Mouse (Mus musculus) macrophage (primary cell): ENCODE data around the gene Pop7. TPM values are rescaled to one million over a fixed set of nuclear protein-coding genes. Genes with fewer than 3 reads are reported as not detected.

Experiments used
- polyA plus RNA-seq: library from polyadenylated mRNA; stranded (reverse); fragments of 250-400 nt; gene quantifications from 3 replicates; pipeline ENCODE4 v1.2.4, GENCODE M21; 2018; ENCODE audit warnings: inconsistent platforms

Pop7 gene
- polyA plus RNA-seq, 1 experiment from 2014 or later: 7.6 TPM

Other genes starting within 250 kb of the Pop7 start
- gene Ache, start 215.0 kb downstream of the Pop7 start, polyA plus RNA-seq: 0.11 to 0.14 TPM in 2 of 3 replicates, not detected in the other
- 1.2 to 3.2 TPM (median 1.6 TPM) in 3 replicates for gene Ufsp1, start 207.9 kb downstream of the Pop7 start, polyA plus RNA-seq
- 79.3 to 119 TPM (median 83.4 TPM) in 3 replicates for gene Srrt, start 194.8 kb downstream of the Pop7 start, polyA plus RNA-seq
- 1.0 to 2.2 TPM (median 1.2 TPM) in 3 replicates for gene Trip6, start 188.1 kb downstream of the Pop7 start, polyA plus RNA-seq
- gene Slc12a9, start 168.9 kb downstream of the Pop7 start, polyA plus RNA-seq: 6.9 to 28.0 TPM (median 11.2 TPM) in 3 replicates
- gene Ephb4, start 152.4 kb downstream of the Pop7 start, polyA plus RNA-seq: not detected in 3 replicates
- 0.01 to 0.05 TPM in 2 of 3 replicates, not detected in the other for gene Zan, start 25.5 kb downstream of the Pop7 start, polyA plus RNA-seq
- 8.7 to 17.9 TPM (median 11.5 TPM) in 3 replicates for gene Gigyf1, start 16.0 kb upstream of the Pop7 start, polyA plus RNA-seq
- gene Epo, start 30.7 kb upstream of the Pop7 start, polyA plus RNA-seq: not detected in 3 replicates
- 139 to 347 TPM (median 316 TPM) in 3 replicates for gene Gnb2, start 31.0 kb upstream of the Pop7 start, polyA plus RNA-seq
- gene Actl6b, start 51.0 kb upstream of the Pop7 start, polyA plus RNA-seq: not detected in 3 replicates
- gene Tfr2, start 67.3 kb upstream of the Pop7 start, polyA plus RNA-seq: 0.14 to 0.17 TPM in 2 of 3 replicates, not detected in the other
- 35.3 to 72.3 TPM (median 54.2 TPM) in 3 replicates for gene Mospd3, start 98.5 kb upstream of the Pop7 start, polyA plus RNA-seq
- gene Pcolce, start 111.3 kb upstream of the Pop7 start, polyA plus RNA-seq: 0.41 to 0.44 TPM in 2 of 3 replicates, not detected in the other
- 0.09 TPM in 1 of 3 replicates, not detected in the others for gene Fbxo24, start 126.5 kb upstream of the Pop7 start, polyA plus RNA-seq
- 51.6 to 108 TPM (median 60.3 TPM) in 3 replicates for gene Lrch4, start 126.6 kb upstream of the Pop7 start, polyA plus RNA-seq
- gene Gm20605, start 126.7 kb upstream of the Pop7 start, polyA plus RNA-seq: 4.9 to 17.8 TPM (median 5.5 TPM) in 3 replicates
- gene Sap25, start 138.8 kb upstream of the Pop7 start, polyA plus RNA-seq: 5.2 to 25.3 TPM (median 10.5 TPM) in 3 replicates
- gene Irs3, start 143.2 kb upstream of the Pop7 start, polyA plus RNA-seq: 0.09 TPM in 1 of 3 replicates, not detected in the others
- gene Agfg2, start 182.2 kb upstream of the Pop7 start, polyA plus RNA-seq: 12.1 to 28.4 TPM (median 17.8 TPM) in 3 replicates
- gene Nyap1, start 239.1 kb upstream of the Pop7 start, polyA plus RNA-seq: 0.07 to 0.23 TPM (median 0.21 TPM) in 3 replicates
- 84.4 to 112 TPM (median 101 TPM) in 3 replicates for gene Tsc22d4, start 243.2 kb upstream of the Pop7 start, polyA plus RNA-seq